Mouse (Mus musculus) kidney, adult 2 months (tissue): ENCODE data around the gene Tmbim4.

Experiments
- CTCF ChIP-seq: fragments of 200-500 bp; conservative IDR thresholded peaks from 2 replicates; pipeline ENCODE4 v1.5.1; 2011; ENCODE audit warnings: low read depth, mild to moderate bottlenecking, control low read depth, low read length, moderate library complexity, mixed read lengths; ENCODE audit not compliant: insufficient read depth, insufficient read length
- POLR2A ChIP-seq: fragments of 200-500 bp; IDR thresholded peaks from one replicate; pipeline ENCODE4 v1.6.1; 2011; ENCODE audit warnings: low read depth, low read length, control low read depth

DNA sequence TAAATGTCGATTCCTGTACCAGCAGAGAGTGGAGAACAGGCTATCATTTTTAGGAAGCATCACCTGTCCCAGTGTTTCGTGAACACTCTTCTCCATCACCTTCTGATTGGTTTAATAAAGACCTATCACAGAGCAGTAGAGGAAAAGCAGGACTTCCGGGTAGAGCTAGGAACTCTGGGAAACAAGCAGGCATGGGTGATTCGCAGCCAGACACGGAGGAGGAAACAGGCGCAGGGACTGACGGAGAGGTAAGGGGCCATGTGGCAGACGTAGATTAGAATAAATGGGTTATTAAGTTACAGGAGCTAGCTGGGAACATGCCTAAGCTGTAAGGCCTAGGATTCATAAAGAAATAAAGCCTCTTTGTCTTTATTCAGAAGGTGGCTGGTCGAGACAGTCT lies 40.9 kb upstream of the Tmbim4 start:
- TF ChIP-seq CTCF (no peak), POLR2A (no peak)
